Mouse (Mus musculus) spleen, adult 2 months (tissue): ENCODE results near the gene Lgr5. TPM values are rescaled to one million over a fixed set of nuclear protein-coding genes. Genes with fewer than 3 reads are reported as not detected.

Experiments used
- DNase-seq, 2 experiments: peaks; one replicate each; pipeline versions ENCODE4 v3.0.0 to v3.0.0-alpha.2; 2012 to 2021; ENCODE audit warnings: low spot score in 2 of 2, low read depth in 1 of 2
- H3K27ac ChIP-seq: fragments of 200-500 bp; 2 replicates; pipeline ENCODE4 v1.5.1; 2012; ENCODE audit warnings: low read length, inconsistent platforms; ENCODE audit not compliant: insufficient read depth
- H3K27me3 ChIP-seq: fragments of 200-500 bp; 2 replicates; pipeline ENCODE4 v1.6.1; 2012; ENCODE audit warnings: mild to moderate bottlenecking, moderate library complexity, low read length, inconsistent platforms; ENCODE audit not compliant: control insufficient read depth, insufficient read depth
- H3K36me3 ChIP-seq: fragments of 200-500 bp; 2 replicates; pipeline ENCODE4 v1.6.1; 2012; ENCODE audit warnings: mild to moderate bottlenecking, low read length, inconsistent platforms; ENCODE audit not compliant: control insufficient read depth, insufficient read depth
- H3K4me1 ChIP-seq: fragments of 200-500 bp; 2 replicates; pipeline ENCODE4 v1.6.1; 2011; ENCODE audit warnings: inconsistent platforms; ENCODE audit not compliant: control insufficient read depth, insufficient read depth, insufficient read length
- H3K4me3 ChIP-seq: fragments of 200-500 bp; 2 replicates; pipeline ENCODE4 v1.5.1; 2011; ENCODE audit warnings: mild to moderate bottlenecking, inconsistent platforms; ENCODE audit not compliant: insufficient read depth, insufficient read length; ENCODE audit errors: extremely low read depth
- CTCF ChIP-seq: fragments of 200-500 bp; IDR thresholded peaks from 2 replicates; pipeline ENCODE4 v1.5.1; 2011; ENCODE audit warnings: mild to moderate bottlenecking, inconsistent platforms; ENCODE audit not compliant: insufficient read depth, insufficient read length, insufficient replicate concordance; ENCODE audit errors: extremely low read depth
- POLR2A ChIP-seq: fragments of 200-500 bp; IDR thresholded peaks from 2 replicates; pipeline ENCODE4 v1.6.1; 2011; ENCODE audit warnings: low read depth, low read length, inconsistent platforms
- WGBS: fragments of 180-500 bp; shearing (Covaris S2); methylation state at CpG from one replicate; pipeline ENCODE4 v1.1.7; 2018; 5-methylcytosine and 5-hydroxymethylcytosine counted together
- polyA plus RNA-seq: library from polyadenylated mRNA; depleted of rRNA; stranded (reverse); fragments of >200 nt; gene quantifications from 2 replicates; pipeline ENCODE4 v1.2.3, GENCODE M21; 2012

The Lgr5 gene
- polyA plus RNA-seq, 1 experiment = 0.12 TPM

DNA sequence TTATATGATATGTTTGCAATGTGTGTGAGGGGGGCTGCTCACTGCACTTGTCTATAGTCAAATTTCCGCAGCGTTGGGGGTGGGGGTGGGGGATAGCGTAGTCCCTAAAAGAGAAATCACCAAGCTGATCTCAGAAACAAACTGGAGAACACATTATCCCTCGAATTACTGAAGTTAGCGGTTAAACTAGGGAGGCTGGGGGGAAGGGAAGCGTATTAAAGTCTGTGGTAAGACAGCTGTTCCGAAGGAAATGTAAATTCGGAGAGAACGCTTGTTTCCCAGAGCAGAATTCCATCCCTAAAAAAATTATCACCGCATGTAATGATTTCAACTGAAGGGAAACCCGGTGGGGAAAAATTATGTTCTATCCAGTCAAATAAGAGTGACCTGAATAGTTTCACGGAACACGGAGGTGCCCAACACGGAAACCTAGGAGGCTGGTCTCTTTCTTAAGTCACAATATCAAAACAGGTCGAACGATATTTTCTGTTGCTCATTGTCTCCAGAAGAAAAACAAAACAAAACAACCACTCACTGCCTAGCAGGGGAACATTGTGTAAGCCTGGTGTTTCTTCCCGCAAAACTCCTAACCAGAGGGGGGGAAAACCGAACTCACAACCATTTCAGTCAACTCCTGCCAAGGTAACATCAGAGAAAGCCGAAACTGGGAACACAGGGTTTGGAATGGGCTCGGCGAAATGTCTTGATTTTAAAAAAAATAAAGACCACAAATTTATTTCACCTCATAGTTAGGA lies 1.9 kb downstream of the Lgr5 start:
- Histone ChIP-seq H3K4me1 (peaks cover 10% of the 10 kb centered on the region), H3K4me3 (no peak overlapping the region), H3K27me3 (peaks cover 12% of the 10 kb centered on the region), H3K27ac (no peak overlapping the region), H3K36me3 (no peaks in the 10 kb centered on the region)
- TF ChIP-seq CTCF = no peak
- no peak for TF ChIP-seq POLR2A
- 2% methylated on average over 21 of the region's 21 CpGs for WGBS
- DNase-seq = no peak

DNA sequence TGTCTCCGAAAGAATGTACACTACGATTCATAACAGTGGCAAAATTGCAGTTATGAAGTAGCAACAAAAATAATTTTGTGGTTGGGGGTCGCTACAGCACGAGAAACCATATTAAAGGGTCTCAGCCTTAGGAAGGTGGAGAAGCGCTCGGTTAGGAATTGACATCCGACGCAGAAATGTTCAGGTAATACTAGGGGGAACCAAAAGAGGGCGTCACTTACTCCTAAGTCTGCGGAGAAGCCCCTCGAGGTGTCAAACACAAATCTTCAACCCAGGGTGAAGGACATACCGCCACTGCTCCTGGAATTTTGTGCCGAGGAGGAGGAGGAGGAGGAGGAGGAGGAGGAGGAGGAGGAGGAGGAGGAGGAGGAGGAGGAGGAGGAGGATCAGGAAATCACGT lies 2.9 kb downstream of the Lgr5 start:
- H3K27me3 ChIP-seq = peaks cover 12% of the 10 kb centered on the region
- DNase-seq = no peak

DNA sequence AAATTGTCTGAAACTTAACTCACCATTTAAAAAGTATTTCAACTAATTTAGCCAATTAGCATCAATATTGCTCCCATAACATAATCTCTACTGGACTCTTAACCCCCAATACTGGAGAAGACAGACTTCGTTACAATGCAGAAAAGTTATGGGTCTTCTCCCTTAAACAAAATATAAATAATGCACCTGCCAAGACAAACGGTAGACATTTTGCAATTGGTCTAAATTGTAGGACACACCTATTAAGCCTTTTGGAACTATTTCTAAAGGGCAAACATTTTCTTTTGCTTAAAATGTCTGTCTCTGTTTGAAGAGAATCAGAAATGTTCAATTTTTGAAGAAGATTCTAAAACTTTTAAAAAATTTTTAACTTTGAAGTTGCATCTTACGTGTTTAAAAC lies 4.5 kb downstream of the Lgr5 start:
- Histone ChIP-seq H3K4me1 (peaks cover 10% of the 10 kb centered on the region), H3K4me3 (no peak overlapping the region), H3K36me3 (no peaks in the 10 kb centered on the region), H3K27ac (no peak overlapping the region), H3K27me3 (peaks cover 12% of the 10 kb centered on the region)
- DNase-seq = no peak
- 83% methylated on average over 3 of the region's 3 CpGs for WGBS
- TF ChIP-seq POLR2A (no peak), CTCF (no peak)

More for the DNA sequence above, 2.9 kb downstream of the Lgr5 start:
- TF ChIP-seq CTCF (no peak), POLR2A (no peak)
- WGBS = 47% methylated on average over 13 of the region's 14 CpGs
- Histone ChIP-seq H3K4me1 (peaks cover 10% of the 10 kb centered on the region), H3K36me3 (no peaks in the 10 kb centered on the region), H3K4me3 (no peak overlapping the region), H3K27ac (no peak overlapping the region)

DNA sequence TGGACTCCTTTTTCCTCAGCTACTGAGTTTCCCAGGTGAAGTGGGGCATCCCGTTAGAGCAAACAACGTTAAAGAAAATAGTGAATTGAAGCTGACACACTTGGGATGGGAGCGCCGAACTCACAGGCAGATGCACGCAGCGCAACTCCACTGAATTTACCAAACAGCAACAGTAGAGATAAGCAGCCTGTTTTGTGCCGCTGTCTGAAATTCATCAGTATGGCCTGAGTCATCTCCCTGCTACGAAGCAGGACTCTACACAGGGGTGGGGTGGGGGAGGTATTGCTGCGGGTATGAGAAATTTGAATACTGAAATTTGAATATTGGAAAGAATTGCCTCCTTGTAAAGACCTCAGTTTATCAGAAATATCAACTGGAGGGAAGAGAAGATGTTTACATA lies 5.6 kb downstream of the Lgr5 start:
- Histone ChIP-seq H3K4me3 (no peak overlapping the region), H3K36me3 (no peaks in the 10 kb centered on the region), H3K27ac (no peak overlapping the region), H3K4me1 (peaks cover 3% of the 10 kb centered on the region; the same call in 1 of the 2 replicates), H3K27me3 (peaks cover 9% of the 10 kb centered on the region; the same call in 1 of the 2 replicates)
- no peak for TF ChIP-seq CTCF
- TF ChIP-seq POLR2A = no peak
- no peak for DNase-seq
- WGBS = 88% methylated on average over 9 of the region's 9 CpGs

DNA sequence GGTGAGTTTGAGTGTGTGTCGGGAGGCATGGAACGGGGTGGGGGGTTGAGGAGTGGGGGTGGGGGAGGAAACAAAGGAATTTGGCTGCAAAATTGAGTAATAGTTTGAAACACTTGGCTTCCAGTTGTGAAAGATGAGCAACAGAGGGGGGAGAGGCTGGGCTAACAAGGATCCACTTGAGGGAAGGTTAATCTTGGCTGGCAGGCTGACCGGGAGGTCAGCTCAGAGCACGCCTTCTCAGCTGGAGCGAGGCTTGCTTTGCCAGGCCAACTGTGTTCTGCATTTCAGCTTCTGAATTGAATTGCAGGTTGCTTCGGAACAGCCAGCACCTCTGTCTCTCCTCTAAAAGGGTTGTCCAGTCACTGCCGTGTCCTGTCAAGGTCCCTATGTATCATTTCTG lies 8.1 kb downstream of the Lgr5 start:
- TF ChIP-seq POLR2A (no peak), CTCF (no peak)
- WGBS = 76% methylated on average over 7 of the region's 7 CpGs
- Histone ChIP-seq H3K4me3 (no peak overlapping the region), H3K36me3 (no peaks in the 10 kb centered on the region), H3K27me3 (no peaks in the 10 kb centered on the region), H3K4me1 (no peaks in the 10 kb centered on the region), H3K27ac (no peak overlapping the region)
- DNase-seq = no peak

DNA sequence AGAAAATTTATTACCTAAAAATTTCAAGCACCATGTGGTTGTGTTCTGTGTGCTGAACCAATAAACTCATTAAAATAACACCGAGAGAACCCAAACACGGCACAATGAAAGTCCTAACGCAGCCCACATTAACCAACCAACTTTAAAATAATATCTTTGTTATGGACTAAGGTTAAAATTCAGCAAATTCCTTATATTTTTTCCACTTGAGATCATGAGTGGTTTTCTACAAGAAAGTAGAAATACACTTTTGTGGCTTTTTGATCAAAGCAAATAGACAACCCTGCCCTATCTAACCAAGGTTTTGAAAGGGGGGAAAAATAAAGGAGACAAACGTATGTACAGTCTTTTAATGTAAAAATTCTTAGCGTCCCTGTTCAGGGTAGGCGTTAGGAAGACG lies 8.5 kb downstream of the Lgr5 start:
- H3K27ac ChIP-seq = no peak overlapping the region
- H3K4me3 ChIP-seq = no peak overlapping the region
- H3K4me1 ChIP-seq = no peaks in the 10 kb centered on the region
- H3K36me3 ChIP-seq = no peaks in the 10 kb centered on the region
- H3K27me3 ChIP-seq = no peaks in the 10 kb centered on the region
- 87% methylated on average over 7 of the region's 7 CpGs for WGBS
- no peak for TF ChIP-seq POLR2A
- TF ChIP-seq CTCF = no peak
- DNase-seq = no peak

DNA sequence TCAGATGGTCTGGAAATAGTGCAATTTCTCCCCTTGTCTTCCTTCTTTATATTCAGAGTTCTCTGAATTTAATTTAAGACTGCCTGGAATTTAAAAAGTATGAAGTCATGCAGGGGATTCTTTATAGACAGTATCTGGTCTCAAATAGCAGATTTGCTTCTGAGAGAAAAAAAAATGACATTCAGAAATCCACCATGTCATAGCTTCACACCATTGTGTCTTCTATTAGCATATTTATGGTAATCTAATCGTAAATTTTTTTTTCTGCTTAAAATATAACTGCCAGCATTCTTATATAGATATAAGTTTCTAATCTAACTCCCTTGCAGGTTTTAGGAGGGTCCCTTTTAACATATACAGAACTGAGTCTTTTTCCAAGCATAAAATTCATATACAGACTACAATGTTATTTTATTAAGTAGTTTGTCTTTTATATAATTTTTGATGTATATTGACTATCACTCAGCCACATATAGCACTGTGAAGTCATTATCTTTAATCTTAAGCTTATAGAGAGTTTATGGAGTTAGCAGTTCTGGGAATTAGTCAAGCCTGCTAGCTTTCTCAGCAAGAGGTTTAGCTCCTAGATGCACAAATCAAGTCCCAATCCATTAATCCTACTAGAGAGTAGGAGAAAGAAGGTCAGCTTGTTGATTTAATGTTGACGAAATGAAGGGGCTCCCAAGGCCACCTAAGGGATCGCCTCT lies 15.7 kb downstream of the Lgr5 start:
- H3K36me3 ChIP-seq = no peaks in the 10 kb centered on the region
- no peaks in the 10 kb centered on the region for H3K4me1 ChIP-seq
- TF ChIP-seq CTCF = no peak
- no peak for TF ChIP-seq POLR2A
- no peak overlapping the region for H3K4me3 ChIP-seq
- no peaks in the 10 kb centered on the region for H3K27me3 ChIP-seq
- H3K27ac ChIP-seq = no peak overlapping the region
- DNase-seq = no peak
- 76% methylated on average over 3 of the region's 3 CpGs for WGBS
